Mouse (Mus musculus): ENCODE measurements around the gene 1600015I10Rik.

Gene 1600015I10Rik

GRCm38 (mm10) chr6:48967868-48968267, 38.2 kb downstream of the 1600015I10Rik start:
- DNase-seq (ENCODE audit: low read depth) = no peak

DNA sequence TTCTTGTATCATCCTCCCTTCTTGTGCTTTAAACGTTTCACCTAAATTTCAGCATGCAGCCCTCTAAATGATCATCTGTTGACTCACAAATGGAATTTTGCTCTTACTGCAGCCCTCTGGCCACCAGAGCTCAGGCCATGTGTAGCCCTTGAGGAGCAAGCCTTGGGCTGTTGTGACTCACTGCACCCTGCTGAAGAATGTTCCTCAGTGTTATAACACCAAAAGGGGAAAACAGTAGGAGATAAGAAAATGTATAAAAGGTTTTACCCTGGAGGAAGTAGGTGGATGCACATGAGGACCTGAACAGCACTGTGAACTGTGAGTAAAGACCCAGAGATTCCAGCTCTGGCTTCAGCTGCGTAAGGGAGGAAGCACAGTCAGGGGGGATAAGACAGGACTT, 45.0 kb downstream of the 1600015I10Rik start, which contains the start of gene Doxl2:
Doxl2 (plus strand) TSS at position 301 of the 400 bp plus-strand sequence.
- DNase-seq (ENCODE audit: low read depth) = no peak

DNA sequence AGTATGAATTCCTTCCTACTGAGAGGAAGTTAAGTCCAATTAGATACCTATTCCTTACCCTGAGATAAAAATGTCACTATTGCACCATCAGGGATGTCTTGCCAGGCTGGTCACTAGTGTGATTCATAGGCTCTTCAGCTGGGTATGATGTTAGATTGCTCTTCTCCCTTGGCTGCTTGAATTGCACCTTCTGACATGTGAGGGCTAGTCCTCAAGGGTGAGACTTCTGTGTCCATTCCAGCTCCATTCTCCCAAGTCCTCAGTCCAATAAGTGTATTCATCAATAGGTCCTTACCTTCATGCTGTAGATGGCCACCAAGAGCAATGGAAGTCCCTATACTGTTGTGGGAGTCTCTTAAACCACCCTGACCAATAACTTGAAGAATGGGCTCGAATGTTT, 49.9 kb downstream of the 1600015I10Rik start:
- DNase-seq (ENCODE audit: low read depth) = no peak

DNA sequence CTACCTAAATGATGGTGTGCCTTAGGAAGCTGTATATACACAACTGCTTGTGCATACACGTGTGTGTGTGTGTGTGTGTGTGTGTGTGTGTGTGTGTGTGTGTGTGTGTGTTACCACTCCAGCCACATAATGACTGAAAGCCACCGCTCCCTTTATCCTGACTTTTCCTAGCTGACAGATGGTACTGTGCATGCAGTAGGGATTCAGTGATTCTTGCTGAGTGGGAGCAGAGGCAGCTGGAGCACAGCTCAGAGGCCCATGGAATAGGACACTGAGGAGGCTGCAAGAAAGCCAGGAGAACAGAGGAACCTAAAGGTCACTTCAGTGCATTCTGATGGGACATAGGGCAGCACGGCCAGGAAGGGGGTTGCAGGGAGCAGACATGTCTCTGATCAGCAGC, 52.6 kb downstream of the 1600015I10Rik start:
- no peak for DNase-seq (ENCODE audit: low read depth)

Measured in fibroblast of lung, adult 2 months (primary cell).